Mouse (Mus musculus): ENCODE data around the gene Cd6. TPM values are rescaled to one million over a fixed set of nuclear protein-coding genes. Genes with fewer than 3 reads are reported as not detected.

Gene Cd6
- total RNA-seq, 2 experiments from 2014 or later: 0.32 TPM; not detected in 1

DNA sequence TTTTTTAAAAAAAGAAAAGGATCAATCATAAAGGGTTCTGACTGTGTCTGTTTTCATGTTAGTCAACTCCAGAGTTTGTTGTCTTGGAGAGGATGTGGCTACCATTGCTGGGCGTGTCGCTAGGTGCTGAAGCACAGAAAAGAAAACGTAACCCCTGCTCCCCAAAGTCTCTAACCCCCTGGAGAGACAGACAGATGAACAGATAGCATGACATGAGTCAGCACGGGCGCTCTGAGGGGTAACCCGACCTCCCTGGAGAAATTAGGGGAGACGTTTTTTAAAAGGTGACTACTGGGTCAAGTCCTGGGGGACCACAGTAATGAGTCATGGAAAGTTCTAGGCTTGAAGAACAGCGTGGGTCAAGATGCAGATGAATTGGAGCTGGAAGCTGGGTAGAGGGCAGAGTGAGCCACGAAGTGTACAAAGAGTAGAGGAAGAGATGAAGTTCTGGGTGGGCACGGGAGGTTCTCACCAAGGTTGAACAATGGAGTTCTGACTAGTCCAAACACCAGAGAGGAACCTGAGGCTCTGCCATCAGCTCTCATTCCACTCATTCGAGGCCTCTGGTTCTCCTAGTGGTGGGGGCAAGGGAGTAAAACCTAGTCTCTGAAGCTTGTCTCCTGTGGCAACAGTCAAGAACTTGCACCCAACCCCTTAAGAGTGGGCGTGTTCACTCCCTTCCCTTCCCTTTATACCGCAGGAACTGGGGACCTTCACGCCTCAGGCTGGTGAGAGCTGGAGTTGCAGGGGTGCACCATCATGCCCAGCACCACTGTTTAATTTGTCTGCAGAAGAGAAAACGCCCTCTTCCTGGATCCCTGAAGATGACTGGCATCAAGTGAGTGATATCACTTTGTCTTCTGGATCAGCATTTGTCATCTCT is 9.4 kb upstream of the Cd6 start, which contains the start of gene Slc15a3:
Slc15a3 (plus strand) TSS at position 718 of the 883 bp plus-strand sequence.
- no peak for DNase-seq (ENCODE audit: low spot score in 2 of 2)

DNA sequence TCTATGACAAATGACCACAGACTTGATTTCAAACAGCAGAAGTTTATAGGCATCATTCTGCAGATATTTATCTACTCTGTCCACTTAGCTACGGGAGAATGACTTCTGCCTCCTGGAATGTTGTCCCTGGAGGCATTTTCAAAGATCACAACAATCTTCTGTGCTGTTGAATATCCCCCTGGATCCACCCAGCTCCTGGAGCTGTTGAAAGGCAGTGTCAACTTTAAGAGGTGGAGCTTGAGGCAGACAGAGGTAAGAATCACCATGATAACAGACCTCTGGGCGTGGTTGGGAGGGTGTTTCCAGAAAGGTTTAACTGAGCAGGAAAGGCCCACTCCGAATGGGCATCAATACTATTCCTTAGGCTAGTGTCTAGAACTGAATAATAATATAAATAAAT is 5.8 kb upstream of the Cd6 start:
- DNase-seq (ENCODE audit: low spot score in 2 of 2): no peak

DNA sequence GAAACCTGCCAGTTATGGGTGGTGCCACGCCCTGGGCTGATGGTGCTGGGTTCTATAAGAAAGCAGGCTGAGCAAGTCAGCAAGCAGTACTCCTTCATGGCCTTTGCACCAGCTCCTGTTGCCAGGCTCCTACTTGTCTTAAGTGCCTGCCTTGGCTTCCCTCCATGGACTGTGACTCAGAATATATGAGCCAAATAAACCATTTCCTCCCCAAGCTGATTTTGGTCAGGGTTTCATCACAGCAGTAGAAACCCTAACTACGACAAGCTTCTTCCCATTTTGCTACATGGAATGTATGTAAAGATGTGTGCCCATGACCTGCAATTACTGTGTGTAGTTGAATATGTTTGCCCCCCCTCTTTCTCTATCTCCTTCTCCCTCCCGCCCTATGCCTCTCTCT is 3.8 kb upstream of the Cd6 start:
- no peak for DNase-seq (ENCODE audit: low spot score in 2 of 2)

DNA sequence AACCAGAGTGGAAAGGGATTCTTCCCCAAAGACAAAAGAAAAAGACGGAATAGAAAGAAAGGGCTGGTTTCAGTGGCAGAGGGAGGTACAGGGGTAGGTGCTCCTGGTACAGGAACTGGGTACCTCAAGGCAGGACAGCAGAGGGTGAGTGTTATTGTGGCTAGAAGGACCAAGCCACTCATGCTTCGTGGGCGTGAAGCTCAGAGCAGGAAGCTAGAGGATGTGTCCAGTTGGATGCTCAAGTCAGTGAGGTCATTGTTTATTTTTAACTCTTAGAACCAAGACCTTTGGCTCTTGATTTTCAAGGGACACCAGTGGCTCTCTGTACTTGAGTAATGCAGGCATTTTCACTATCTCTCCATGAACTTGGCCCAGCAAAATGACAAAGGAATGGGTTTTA is 2.2 kb upstream of the Cd6 start:
- DNase-seq (ENCODE audit: low spot score in 2 of 2): no peak

DNA sequence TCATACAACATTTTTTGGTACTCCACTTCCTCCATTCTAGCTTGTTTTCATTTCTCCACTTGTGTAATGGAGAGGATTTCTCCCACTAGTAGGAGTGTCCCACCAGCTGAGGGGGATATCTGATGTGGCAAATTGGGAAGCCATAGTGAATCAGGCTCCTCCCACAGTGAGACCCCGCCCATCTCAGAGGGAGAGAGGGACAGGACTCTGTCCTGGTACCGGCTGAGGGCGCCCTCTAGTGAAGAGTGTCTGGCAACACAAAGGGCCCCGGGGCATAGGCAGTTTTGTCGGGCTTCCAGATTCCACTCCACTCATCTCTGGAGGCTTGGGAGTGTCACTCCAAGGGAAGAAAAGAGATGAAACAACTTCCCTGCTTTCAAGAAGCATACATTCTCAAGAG is 1.6 kb upstream of the Cd6 start:
- peak; percentile 52 to 63 for DNase-seq (ENCODE audit: low spot score in 2 of 2)

DNA sequence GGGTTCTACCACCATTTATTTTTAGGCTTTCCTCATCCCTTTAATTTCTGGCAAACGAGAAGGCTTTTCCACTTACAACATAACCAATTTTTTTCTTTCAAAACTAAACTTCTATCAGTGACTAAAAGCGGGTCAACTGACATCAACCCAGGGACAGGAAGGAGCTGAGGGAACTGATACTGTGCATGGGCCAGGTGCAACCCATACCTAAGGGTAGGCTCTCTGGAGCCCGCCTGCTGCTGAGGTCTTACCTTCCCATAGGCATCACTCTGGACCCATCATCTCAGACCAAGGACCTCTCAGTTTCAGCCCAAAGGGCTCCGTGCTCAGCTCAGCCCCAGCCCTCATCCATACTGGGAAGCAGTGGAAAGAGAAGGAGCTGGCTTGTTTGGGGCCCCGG is 1.5 kb downstream of the Cd6 start:
- no peak for DNase-seq (ENCODE audit: low spot score in 2 of 2)

DNA sequence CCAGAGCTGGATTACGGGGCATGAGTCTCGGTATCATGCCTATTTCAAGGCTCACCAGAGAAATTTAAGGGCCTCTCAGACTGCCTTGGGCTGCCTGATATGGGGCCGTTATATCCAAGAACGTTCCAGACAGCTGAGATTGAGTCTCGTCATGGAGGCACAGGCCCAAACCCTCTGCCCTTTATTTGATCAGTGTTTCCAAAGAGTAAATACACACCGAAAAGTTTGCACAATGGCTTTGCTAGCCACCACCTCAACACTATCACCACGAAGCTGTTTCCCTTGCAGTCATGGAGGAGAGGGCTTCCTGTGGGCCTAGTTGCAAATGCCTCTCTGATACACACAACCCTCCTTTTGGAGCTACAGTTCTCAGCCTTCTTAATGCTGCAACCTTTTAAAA is 5.8 kb downstream of the Cd6 start:
- no peak for DNase-seq (ENCODE audit: low spot score in 2 of 2)

DNA sequence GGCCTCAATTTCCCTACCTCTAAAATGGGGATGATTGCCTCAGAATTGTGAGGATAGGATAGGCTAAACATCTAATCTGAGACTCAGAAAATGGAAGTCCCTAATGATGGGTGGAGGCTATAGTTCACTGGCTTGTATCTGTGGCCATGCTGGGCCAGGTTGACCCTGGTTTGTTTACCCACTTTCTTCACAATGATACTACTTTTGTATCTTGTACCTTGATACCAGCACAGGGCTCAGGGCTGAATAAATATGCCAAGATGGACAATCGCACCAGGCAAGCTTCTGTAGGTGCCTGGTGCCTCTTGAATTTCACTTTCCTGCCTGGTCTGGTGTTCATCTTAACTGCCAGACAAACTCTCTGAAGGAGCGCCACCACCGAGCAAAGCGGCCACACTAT is 7.3 kb downstream of the Cd6 start:
- no peak for DNase-seq (ENCODE audit: low spot score in 2 of 2)

DNA sequence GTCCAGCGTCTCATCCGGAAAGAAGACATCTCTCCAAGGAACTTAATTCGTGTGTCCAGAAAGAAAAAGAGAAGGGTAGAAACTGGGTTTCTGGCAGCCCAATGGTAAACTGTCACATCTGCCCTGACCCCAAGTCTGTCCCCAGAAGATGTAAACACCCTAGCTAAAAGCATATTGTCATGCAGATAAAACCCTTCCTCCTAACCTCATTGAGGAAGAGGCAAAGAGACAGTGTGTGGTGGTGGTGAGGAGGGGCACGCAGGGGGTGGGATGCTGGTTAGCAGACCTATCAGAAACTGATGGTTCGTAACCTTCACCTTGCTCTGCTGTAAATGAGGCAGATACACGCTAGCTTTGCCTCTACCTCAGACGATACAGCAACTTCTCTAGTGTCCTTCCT is 8.5 kb downstream of the Cd6 start:
- no peak for DNase-seq (ENCODE audit: low spot score in 2 of 2)

DNA sequence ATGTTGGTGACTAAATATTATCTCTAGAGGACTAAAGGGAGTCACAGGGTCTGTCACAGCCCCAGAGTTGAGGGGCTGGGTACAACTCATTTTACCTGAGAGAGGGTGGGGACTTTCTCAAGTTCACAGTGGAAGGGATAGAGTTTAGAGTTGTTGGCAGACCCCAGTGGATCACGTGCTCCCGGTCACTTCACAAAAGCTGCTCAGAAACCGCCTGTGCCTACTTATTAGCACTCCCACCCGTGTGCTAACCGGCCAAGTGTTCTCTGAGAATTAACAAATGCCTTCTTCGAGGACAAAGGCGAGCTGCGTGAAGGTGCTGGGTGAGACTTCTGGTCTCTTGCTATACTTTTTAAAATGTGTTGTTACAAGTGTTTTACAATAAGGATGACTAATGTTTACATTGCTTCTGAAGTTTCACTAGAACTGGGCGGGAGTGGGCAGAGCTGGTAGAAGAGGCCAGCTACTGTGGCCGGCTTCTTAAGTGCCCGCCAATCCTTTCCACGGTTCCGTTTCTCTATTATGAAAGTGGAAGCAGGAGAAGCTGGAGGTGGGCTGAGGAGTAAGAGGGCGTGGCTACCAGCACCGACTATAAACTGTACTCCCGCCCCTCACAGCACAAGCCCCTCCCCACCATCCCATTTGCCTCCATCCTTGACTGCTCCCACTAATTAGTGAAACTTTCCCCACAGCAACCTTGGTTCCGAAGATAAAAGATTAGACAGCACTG is 11.5 kb downstream of the Cd6 start:
- no peak for DNase-seq (ENCODE audit: low spot score in 2 of 2)

DNA sequence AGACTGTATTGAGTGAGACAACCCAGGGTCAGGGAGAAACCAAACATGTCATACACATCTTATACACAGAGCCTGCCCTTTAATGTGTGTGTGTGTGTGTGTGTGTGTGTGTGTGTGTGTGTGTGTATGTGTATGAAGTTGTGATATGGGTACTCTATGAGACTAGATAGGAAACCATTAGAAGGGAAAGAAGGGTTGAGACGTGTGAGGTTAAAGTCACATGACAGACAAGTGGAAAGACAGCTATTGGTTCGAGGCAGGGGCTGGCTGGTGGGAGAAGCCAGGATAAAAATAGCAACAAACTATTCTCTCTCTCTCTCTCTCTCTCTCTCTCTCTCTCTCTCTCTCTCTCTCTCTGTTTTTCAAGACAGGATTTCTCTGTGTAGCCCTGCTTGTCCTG is 13.4 kb downstream of the Cd6 start:
- DNase-seq (ENCODE audit: low spot score in 2 of 2): no peak

DNA sequence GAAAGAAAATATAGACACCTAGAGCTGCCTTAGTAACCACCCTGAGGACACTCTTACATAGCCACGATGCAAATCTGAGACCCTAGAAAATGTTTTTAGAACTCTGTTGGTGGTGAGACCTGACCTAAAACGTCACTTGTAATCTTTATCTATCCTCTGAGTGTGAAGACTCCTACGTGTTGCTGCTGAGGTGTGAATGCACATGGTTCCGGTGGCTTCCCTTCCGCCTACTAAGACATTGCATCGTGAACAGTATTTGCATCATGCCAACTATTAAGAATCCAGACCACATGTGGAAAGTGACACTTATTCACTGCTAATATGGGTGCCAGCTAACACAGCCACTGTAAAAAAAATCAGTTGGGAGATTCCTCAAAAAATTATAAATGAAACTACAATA is 14.0 kb downstream of the Cd6 start:
- no peak for DNase-seq (ENCODE audit: low spot score in 2 of 2)

DNA sequence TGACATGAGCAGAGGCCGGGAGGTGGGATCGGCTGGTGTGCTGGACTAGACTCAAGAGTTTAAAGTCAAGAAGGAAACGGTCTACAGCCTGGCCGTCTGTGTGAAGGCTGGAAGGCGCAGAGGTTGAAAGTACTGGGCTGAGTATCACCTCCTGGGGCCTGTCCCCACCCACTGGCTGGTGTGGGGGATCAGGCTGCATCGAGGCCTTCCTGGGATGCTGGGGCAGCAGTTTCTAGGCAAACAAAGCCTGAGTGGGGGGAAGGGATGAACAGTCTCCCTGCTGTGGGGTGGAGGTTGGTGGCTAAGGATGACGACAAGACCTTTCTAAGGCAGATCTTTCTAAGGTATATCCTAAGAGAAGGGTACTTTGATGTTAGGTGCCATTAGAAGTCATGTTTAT is 16.0 kb downstream of the Cd6 start:
- DNase-seq (ENCODE audit: low spot score in 2 of 2): no peak

DNA sequence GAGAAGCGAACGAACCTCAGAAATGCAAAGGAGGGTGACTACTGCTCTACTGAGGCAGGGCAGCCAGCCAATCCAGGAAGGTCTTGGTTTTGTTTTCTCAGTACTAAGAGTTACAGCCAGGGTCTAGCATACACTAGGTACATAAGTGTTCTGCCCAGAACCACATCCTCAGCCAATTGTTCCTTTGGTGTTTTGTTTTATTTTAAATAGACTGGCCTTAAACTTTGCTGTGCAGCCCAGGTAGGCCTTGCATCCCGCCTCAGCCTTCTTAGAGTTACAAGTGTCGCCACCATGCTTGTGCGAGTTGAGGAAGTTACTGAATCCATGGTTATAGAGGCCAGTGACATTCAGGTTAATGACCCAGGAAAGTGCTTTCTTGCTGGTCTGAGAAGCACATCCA is 16.8 kb downstream of the Cd6 start:
- DNase-seq (ENCODE audit: low spot score in 2 of 2): no peak

DNA sequence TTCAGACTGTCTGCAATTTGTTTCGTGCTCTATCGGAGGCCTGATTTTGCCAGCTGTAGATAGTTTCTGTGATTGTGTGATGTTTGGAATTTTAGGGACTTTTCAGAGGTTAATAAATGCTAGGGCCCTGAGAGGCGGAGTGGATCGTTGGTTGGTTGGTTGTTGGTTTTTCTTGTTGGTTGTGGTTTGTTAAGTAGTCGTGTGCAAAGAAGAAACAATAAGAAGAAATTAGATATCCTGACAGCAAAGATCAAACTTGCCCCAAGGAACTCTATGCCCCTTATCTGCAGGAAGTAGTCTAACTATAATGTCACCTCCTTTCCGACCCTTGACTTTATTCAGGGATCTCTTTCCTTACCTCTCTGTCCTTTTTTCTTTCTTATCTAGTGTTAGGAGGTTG is 18.4 kb downstream of the Cd6 start:
- DNase-seq (ENCODE audit: low spot score in 2 of 2): no peak

DNA sequence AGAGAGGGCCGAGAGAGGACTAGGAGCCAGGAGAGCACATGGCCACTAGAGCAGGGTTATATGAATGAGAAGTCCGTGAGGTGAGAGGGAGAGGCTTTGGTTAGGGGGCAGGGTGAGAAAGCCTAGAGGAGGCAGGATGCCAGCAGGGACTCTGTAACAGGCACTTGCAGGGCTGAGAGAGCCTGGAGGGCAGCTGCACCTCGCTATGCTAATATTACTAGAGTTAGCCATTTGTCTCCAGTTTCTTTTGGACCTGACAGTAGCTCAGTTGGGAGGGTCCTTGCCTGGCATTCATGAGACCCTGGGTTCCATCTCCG is 19.7 kb downstream of the Cd6 start:
- DNase-seq (ENCODE audit: low spot score in 2 of 2): no peak

DNA sequence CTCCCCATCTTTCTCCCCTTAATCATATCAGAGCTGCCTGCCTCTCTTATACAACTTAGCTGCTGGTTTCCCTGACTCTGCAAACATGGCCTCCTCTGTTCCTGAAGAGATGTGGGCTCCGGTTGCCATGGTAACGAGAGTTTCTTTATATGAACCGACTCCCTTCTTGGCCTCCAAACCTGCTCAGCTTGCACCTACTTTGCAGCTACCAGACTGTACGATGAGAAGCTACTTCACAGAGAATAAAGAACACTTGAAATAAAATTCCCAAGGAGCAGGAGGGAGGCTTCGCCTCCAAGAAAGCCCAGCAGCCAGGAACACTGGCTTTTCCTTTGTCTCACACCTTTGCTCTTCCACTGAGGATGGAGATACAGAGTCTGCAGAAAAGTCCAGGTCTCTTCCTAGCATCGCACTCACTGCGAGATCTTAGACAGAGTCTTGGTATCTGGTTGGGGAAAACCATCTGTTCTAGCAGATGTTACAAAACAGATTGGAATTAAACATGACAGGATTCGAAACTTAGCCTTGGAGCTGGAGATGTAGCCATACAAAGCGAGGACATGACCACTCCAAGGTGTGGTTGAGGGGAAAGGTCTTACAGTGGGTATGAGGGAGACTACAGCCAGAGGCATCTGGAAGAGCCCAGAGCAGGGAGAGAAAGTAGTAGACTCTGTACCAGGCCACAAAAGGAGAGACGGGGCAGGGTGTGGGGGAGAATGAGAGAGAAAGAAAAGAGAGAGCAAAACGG is 20.3 kb downstream of the Cd6 start:
- no peak for DNase-seq (ENCODE audit: low spot score in 2 of 2)

DNA sequence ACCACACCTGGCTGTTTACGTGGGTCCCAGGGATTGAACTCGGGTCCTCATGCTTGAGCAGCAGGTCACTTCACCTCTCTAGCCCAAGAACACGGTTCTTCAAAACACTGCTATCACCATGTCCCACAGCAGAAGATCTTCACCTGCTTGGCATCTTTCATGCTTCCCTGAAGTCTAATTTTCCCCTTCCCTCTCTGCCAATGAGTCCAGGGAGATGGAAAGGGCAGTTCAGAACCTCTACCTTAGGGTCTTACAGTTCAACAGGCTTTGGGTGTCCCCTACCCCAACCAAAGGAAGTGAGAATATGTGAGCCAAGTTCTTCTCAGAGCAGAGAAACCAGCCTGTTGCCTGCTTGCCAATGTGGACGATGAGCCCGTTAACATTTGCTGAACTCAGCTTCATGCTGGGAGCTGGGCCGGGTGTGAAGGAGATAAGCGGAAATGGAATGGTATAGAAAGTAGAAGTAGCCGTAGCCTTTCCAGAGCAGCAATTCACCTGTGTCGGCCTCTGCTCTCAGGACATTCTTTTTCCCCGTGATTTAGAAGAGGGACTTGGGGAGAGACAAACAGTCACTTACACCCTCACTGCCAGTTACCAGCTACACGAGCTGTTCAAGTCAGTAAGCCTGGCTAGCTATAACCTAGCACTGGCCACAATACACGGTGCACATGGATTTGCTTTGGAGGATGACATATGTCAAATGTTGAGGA is 21.2 kb downstream of the Cd6 start:
- DNase-seq (ENCODE audit: low spot score in 2 of 2): no peak

DNA sequence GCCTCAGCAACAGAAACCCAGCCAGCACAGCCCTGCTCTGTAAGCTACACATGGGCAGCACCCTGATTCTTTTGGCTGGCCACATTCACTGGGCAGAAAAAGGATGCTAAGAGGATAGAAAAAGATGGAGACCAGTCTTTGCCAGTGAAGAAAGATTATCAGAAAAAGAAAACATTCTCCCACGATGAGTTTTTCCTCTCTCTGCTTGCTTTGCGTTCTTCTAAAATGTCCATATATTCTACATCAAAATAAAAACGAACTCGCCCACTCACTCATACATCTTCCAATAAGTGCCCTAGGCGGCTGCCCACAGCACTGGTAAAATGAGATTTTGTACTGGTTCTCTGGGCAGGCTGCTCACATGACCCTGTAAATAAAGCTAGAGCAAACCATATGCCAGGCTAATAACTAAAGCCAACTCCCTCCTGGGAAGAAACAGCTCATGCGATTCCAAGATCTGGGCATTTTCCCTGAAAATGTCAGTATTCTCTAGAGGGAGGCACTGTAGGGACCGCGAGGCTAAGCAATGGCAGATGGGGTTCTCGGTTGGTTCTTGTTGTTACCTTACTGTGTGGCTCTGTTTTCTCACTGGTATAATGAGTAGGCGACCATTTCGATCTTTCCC is 24.1 kb downstream of the Cd6 start:
- no peak for DNase-seq (ENCODE audit: low spot score in 2 of 2)

DNA sequence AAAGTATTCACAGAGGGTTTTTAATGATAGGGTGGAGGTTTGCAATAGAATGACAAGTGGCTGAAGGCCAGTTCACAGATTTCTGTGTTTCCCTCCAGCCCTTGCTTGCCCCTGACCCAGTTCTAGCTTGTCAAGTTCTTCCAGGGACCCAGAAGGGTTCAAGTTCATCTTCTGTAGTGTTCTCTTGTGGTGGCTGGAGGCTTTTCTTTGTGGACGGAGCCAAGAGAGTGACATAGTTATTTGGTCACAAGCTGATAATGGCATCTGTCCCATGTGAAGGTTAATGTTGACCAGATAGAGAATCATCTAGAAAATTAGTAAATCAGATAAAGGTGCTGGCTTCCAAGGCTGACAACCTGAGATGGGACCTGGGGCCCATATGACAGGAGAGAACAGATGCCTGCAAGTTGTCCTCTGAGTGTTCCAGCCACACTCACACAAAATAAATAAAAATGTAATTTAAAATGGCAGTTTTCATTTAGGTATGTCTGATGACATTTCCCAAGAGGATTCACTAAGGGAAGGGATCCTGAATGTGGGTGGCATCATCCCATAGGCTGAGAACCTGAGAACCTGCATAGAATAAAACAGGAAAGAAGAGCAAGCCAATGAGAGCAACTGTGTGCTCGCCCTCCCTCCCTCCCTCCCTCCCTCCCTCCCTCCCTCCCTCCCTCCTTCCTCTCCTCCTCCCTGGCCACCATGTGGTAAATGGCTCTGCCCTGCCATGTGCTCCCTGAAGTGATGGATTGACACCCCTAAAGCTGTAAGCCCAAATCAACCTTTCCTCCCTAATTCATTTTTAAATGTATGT is 24.8 kb downstream of the Cd6 start:
- DNase-seq (ENCODE audit: low spot score in 2 of 2): no peak

All from adrenal gland, adult 18-20 months (tissue).